Mouse (Mus musculus): ENCODE data around the gene Fhit. TPM values are rescaled to one million over a fixed set of nuclear protein-coding genes. Genes with fewer than 3 reads are reported as not detected.

Gene Fhit
- polyA plus RNA-seq, 1 experiment, result 1.6 TPM

GRCm38 (mm10) chr14:10738076-10738475 lies 423.8 kb downstream of the Fhit start:
- WGBS, result 65% methylated on average over 2 of the region's 2 CpGs
- no peaks in the 10 kb centered on the region for H3K4me1 ChIP-seq (ENCODE audit: control insufficient read depth, insufficient read depth, low read length)
- H3K4me3 ChIP-seq (replicated peaks; ENCODE audit: extremely low read depth, low read depth, low read length), result no peak overlapping the region
- TF ChIP-seq CTCF (IDR thresholded peaks at IDR 0.05; ENCODE audit: insufficient read depth, low read length) (no peak), POLR2A (IDR thresholded peaks at IDR 0.05; ENCODE audit: borderline replicate concordance, extremely low read depth, low read depth, low read length) (no peak)
- no peak for DNase-seq

- no peak for DNase-seq
- TF ChIP-seq CTCF (IDR thresholded peaks at IDR 0.05; ENCODE audit: insufficient read depth, low read length) (no peak), POLR2A (IDR thresholded peaks at IDR 0.05; ENCODE audit: borderline replicate concordance, extremely low read depth, low read depth, low read length) (no peak)
Observed at GRCm38 (mm10) chr14:10722525-10722924, 439.3 kb downstream of the Fhit start.

DNA sequence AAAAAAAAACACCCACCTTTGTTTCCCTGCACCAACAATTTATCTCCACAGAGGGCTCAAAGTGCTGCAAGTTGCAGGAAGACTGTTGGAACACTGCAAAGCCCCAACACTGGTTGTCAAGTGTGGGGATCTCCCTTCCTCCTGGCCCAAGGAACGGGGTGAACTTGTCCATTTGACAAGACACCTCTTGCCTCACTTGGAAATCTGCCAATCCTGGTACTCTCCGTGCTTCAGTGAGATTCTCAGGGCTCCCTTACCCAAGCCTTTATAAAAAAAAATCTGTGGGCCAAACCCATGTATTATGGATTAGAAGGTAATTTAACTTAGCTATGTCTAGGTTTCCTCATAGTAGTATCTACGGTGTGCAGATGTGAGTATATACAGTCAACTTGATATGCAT lies 448.9 kb downstream of the Fhit start:
- H3K4me1 ChIP-seq (ENCODE audit: control insufficient read depth, insufficient read depth, low read length), result no peaks in the 10 kb centered on the region
- no peak overlapping the region for H3K4me3 ChIP-seq (replicated peaks; ENCODE audit: extremely low read depth, low read depth, low read length)
- no peak for DNase-seq
- WGBS, result 51% methylated on average over 3 of the region's 3 CpGs
- TF ChIP-seq POLR2A (IDR thresholded peaks at IDR 0.05; ENCODE audit: borderline replicate concordance, extremely low read depth, low read depth, low read length) (no peak), CTCF (IDR thresholded peaks at IDR 0.05; ENCODE audit: insufficient read depth, low read length) (no peak)

More at GRCm38 (mm10) chr14:10722525-10722924, 439.3 kb downstream of the Fhit start:
- Histone ChIP-seq H3K4me1 (ENCODE audit: control insufficient read depth, insufficient read depth, low read length) (no peaks in the 10 kb centered on the region), H3K4me3 (replicated peaks; ENCODE audit: extremely low read depth, low read depth, low read length) (no peak overlapping the region)

- no peak overlapping the region for H3K4me3 ChIP-seq (replicated peaks; ENCODE audit: extremely low read depth, low read depth, low read length)
- 89% methylated on average over 7 of the region's 7 CpGs for WGBS
- no peaks in the 10 kb centered on the region for H3K4me1 ChIP-seq (ENCODE audit: control insufficient read depth, insufficient read depth, low read length)
- DNase-seq, result no peak
- TF ChIP-seq POLR2A (IDR thresholded peaks at IDR 0.05; ENCODE audit: borderline replicate concordance, extremely low read depth, low read depth, low read length) (no peak), CTCF (IDR thresholded peaks at IDR 0.05; ENCODE audit: insufficient read depth, low read length) (no peak)
Observed at GRCm38 (mm10) chr14:10712522-10712881, 449.3 kb downstream of the Fhit start.

- no peak for DNase-seq
- H3K4me1 ChIP-seq (ENCODE audit: control insufficient read depth, insufficient read depth, low read length), result no peaks in the 10 kb centered on the region
- no peak overlapping the region for H3K4me3 ChIP-seq (replicated peaks; ENCODE audit: extremely low read depth, low read depth, low read length)
- 94% methylated on average over 5 of the region's 5 CpGs for WGBS
- no peak for TF ChIP-seq POLR2A (IDR thresholded peaks at IDR 0.05; ENCODE audit: borderline replicate concordance, extremely low read depth, low read depth, low read length)
- no peak for TF ChIP-seq CTCF (IDR thresholded peaks at IDR 0.05; ENCODE audit: insufficient read depth, low read length)
Observed at GRCm38 (mm10) chr14:10711841-10712521, 449.9 kb downstream of the Fhit start.

- H3K4me3 ChIP-seq (replicated peaks; ENCODE audit: extremely low read depth, low read depth, low read length), result no peak overlapping the region
- TF ChIP-seq POLR2A (IDR thresholded peaks at IDR 0.05; ENCODE audit: borderline replicate concordance, extremely low read depth, low read depth, low read length) (no peak), CTCF (IDR thresholded peaks at IDR 0.05; ENCODE audit: insufficient read depth, low read length) (no peak)
- DNase-seq, result no peak
- 84% methylated on average over 12 of the region's 12 CpGs for WGBS
- no peaks in the 10 kb centered on the region for H3K4me1 ChIP-seq (ENCODE audit: control insufficient read depth, insufficient read depth, low read length)
Observed at GRCm38 (mm10) chr14:10710796-10711311, 451.0 kb downstream of the Fhit start.

DNA sequence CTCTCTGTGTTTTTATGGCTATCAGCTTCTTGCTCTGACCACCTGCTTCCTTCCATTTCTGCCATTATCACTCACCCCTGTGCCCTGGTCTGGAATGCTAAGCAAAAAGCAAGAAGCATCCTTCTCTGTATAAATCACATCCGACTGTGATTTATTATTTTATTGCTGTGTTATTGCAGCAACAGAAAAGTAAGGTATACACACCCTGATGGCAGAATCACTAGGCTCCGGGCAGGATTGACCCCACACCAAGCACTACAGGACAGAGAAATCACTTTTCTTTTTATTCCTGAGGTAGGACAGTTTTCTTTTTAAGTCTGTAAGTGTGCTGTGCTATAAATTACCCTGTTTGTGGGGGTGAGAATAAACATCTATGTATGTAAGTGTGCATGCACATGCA lies 460.1 kb downstream of the Fhit start:
- no peak overlapping the region for H3K4me3 ChIP-seq (replicated peaks; ENCODE audit: extremely low read depth, low read depth, low read length)
- H3K4me1 ChIP-seq (ENCODE audit: control insufficient read depth, insufficient read depth, low read length), result no peaks in the 10 kb centered on the region
- WGBS, result 50% methylated on average over 2 of the region's 2 CpGs
- TF ChIP-seq CTCF (IDR thresholded peaks at IDR 0.05; ENCODE audit: insufficient read depth, low read length) (no peak), POLR2A (IDR thresholded peaks at IDR 0.05; ENCODE audit: borderline replicate concordance, extremely low read depth, low read depth, low read length) (no peak)
- DNase-seq, result no peak

DNA sequence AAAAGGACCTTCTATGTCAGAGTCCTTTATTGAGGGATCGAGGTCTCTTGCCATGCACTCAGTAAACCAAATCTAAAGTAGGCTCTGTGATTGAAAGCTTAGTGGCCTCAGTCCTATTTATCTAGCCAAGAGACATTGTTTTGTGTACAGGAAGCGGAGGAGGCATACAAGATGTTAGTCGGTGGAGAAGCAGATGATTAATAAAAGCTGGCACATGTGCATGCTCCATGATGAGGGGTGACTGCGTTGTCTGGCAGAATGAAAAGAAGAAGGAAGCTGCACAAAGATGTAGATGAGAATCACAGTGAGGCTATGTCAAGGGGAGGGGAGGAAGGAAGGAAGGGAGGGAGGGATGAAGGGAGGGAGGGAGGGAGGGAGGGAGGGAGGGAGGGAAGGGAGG lies 481.8 kb downstream of the Fhit start:
- no peaks in the 10 kb centered on the region for H3K4me1 ChIP-seq (ENCODE audit: control insufficient read depth, insufficient read depth, low read length)
- TF ChIP-seq POLR2A (IDR thresholded peaks at IDR 0.05; ENCODE audit: borderline replicate concordance, extremely low read depth, low read depth, low read length), result no peak
- no peak for TF ChIP-seq CTCF (IDR thresholded peaks at IDR 0.05; ENCODE audit: insufficient read depth, low read length)
- no peak overlapping the region for H3K4me3 ChIP-seq (replicated peaks; ENCODE audit: extremely low read depth, low read depth, low read length)
- no peak for DNase-seq
- 49% methylated on average over 4 of the region's 4 CpGs for WGBS

DNA sequence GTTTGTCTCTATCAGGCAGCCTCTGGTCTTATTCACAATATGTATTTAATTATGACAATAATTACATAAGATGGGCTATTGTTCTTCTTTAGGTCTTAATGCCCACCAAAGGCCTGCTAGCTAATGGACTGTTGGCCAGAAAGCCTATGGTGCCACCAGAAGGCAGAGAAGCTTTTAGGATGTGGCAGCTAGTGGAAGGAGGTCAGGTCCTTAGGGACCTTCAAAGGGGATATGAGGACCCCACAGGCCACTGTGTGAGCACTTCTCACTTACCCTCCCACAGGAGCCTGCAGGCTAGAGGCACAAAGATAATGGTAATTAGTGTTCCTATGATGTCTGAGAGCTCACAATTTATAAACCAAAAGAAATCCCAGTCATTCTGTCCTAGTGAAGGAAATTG lies 482.2 kb downstream of the Fhit start:
- Histone ChIP-seq H3K4me1 (ENCODE audit: control insufficient read depth, insufficient read depth, low read length) (no peaks in the 10 kb centered on the region), H3K4me3 (replicated peaks; ENCODE audit: extremely low read depth, low read depth, low read length) (no peak overlapping the region)
- DNase-seq, result no peak
- TF ChIP-seq CTCF (IDR thresholded peaks at IDR 0.05; ENCODE audit: insufficient read depth, low read length), result no peak
- TF ChIP-seq POLR2A (IDR thresholded peaks at IDR 0.05; ENCODE audit: borderline replicate concordance, extremely low read depth, low read depth, low read length), result no peak

DNA sequence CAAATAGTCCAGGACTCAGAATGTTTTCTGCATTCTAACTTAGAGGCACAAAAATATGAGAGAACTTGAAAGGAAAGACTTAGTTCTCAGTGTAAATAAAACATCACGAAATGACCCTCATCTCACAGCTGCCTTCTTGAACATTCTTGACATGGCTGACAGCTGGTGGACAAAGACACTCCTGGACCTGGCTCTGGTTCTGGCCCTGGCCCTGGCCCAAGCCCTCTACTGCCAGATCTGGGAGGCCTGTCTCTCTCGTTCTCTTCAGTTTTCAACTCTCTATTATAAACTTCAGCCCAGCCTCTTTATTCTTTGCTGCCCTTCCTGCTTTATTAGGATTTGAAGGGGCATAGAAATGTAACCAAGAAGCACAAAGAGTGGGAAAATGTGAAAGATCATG lies 484.2 kb downstream of the Fhit start:
- TF ChIP-seq CTCF (IDR thresholded peaks at IDR 0.05; ENCODE audit: insufficient read depth, low read length), result no peak
- TF ChIP-seq POLR2A (IDR thresholded peaks at IDR 0.05; ENCODE audit: borderline replicate concordance, extremely low read depth, low read depth, low read length), result no peak
- WGBS, result 26% methylated on average over 2 of the region's 2 CpGs
- DNase-seq, result peak; percentile 3
- no peak overlapping the region for H3K4me3 ChIP-seq (replicated peaks; ENCODE audit: extremely low read depth, low read depth, low read length)
- H3K4me1 ChIP-seq (ENCODE audit: control insufficient read depth, insufficient read depth, low read length), result no peaks in the 10 kb centered on the region
